Mouse (Mus musculus): ENCODE data around the gene Il22. TPM values are rescaled to one million over a fixed set of nuclear protein-coding genes. Genes with fewer than 3 reads are reported as not detected.
"Not testable (repeated sequence)": the region's sequence is repeated elsewhere in the genome, so short reads cannot be mapped to it uniquely, and the experiment has no call there.

Il22 gene
- not detected for total RNA-seq (2021)
- polyA plus RNA-seq (2012; rRNA removed), result not detected in 2 replicates
- long read RNA-seq, result 0 reads

DNA sequence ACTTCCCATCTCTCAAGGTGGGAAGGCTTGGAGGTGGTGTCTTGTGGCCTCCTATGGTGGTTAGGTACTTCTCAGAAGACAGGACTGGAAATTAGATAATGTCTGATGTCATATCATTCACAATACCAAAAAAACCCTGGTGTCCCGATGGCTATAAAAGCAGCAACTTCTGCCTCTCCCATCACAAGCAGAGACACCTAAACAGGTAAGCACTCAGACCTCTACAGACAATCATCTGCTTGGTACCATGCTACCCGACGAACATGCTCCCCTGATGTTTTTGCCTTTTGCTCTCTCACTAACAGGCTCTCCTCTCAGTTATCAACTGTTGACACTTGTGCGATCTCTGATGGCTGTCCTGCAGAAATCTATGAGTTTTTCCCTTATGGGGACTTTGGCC is at the start of gene Il22:
Gene Il22 (plus strand): TSS at position 301 of the 400 bp plus-strand sequence.
- Histone ChIP-seq H3K36me3 (ENCODE audit: control insufficient read depth, insufficient read depth, low read length) (no peaks in the 10 kb centered on the region), H3K9ac (ENCODE audit: low read depth, low read length) (no peak within 1 kb of the TSS), H3K79me2 (replicated peaks; ENCODE audit: control insufficient read depth, insufficient read depth, low read length) (no peaks in the 10 kb centered on the region), H3K4me1 (ENCODE audit: control insufficient read depth, insufficient read depth, low read length) (no peaks in the 10 kb centered on the region), H3K27me3 (ENCODE audit: control insufficient read depth, insufficient read depth, low read length) (no peaks in the 10 kb centered on the region), H3K4me3 (no peak within 1 kb of the TSS), H3K27ac (no peak within 1 kb of the TSS)
- no peak for DNase-seq
- intact Hi-C loops (cut with DNase I), result no loop called here
- TF ChIP-seq CTCF (IDR thresholded peaks at IDR 0.05), result no peak
- no peak for TF ChIP-seq POLR2A (IDR thresholded peaks at IDR 0.05; ENCODE audit: insufficient read depth, low read depth, low read length)
- no peak for TF ChIP-seq EP300 (IDR thresholded peaks at IDR 0.05; ENCODE audit: insufficient read depth, low read depth, low read length)
- WGBS, result 72% methylated on average over 4 of the region's 4 CpGs

DNA sequence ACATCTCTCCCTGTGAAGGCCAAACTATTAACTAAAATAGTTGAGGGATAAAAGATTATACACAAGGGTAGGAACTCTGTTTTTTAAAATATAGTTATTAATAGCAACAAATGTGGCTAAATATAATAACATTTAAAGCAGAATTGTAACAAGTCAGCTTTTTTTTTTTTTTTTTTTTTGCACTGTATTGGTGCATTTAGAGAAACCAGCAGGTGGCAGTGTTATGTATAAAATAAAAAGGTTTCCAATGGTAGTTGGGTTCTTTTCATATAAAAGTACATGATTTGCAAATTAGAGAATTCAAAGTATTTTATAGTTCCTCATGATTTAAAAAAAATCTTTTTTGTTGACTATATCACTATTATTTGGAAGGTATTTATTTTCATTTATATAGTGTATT is 48.8 kb upstream of the Il22 start:
- H3K9ac ChIP-seq (ENCODE audit: low read depth, low read length), result no peak overlapping the region
- H3K27ac ChIP-seq, result no peak overlapping the region
- no peaks in the 10 kb centered on the region for H3K79me2 ChIP-seq (replicated peaks; ENCODE audit: control insufficient read depth, insufficient read depth, low read length)
- H3K4me1 ChIP-seq (ENCODE audit: control insufficient read depth, insufficient read depth, low read length), result no peaks in the 10 kb centered on the region
- intact Hi-C loops (cut with DNase I), result loop anchor here (1.0 to 5.0 kb wide), 2 partner anchors 214 to 921 kb away; no protein-coding TSS in a partner anchor
- DNase-seq, result no peak
- H3K36me3 ChIP-seq (ENCODE audit: control insufficient read depth, insufficient read depth, low read length), result no peaks in the 10 kb centered on the region
- no peak overlapping the region for H3K4me3 ChIP-seq
- H3K27me3 ChIP-seq (ENCODE audit: control insufficient read depth, insufficient read depth, low read length), result no peaks in the 10 kb centered on the region
- no peak for TF ChIP-seq EP300 (IDR thresholded peaks at IDR 0.05; ENCODE audit: insufficient read depth, low read depth, low read length)
- TF ChIP-seq CTCF (IDR thresholded peaks at IDR 0.05), result peak; percentile 74
- no peak for TF ChIP-seq POLR2A (IDR thresholded peaks at IDR 0.05; ENCODE audit: insufficient read depth, low read depth, low read length)

DNA sequence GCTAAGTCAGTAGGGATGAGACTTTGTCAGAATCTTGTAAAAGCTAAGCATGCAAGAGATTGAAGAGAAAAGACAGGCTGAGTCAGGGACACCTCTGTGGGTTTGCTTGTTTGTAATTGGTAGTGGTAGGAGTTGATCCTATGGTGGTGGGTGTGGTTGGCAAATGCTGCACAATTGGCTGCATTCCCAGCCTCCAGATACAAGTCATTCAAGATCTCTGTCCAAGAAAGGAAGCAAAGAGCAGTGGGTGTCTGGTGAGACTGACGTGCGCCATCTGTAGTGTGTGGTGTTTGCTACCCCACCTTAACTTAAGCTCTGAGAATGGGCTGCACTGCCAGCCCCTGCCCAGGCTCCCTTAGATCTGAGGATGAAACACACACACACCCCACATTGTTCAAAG is 43.6 kb upstream of the Il22 start:
- no peak overlapping the region for H3K4me3 ChIP-seq
- no peak for DNase-seq
- H3K79me2 ChIP-seq (replicated peaks; ENCODE audit: control insufficient read depth, insufficient read depth, low read length), result no peaks in the 10 kb centered on the region
- H3K9ac ChIP-seq (ENCODE audit: low read depth, low read length), result no peak overlapping the region
- intact Hi-C loops (cut with DNase I), result no loop called here
- no peak overlapping the region for H3K27ac ChIP-seq
- no peaks in the 10 kb centered on the region for H3K36me3 ChIP-seq (ENCODE audit: control insufficient read depth, insufficient read depth, low read length)
- no peaks in the 10 kb centered on the region for H3K27me3 ChIP-seq (ENCODE audit: control insufficient read depth, insufficient read depth, low read length)
- WGBS, result 55% methylated on average over 2 of the region's 2 CpGs
- H3K4me1 ChIP-seq (ENCODE audit: control insufficient read depth, insufficient read depth, low read length), result no peaks in the 10 kb centered on the region
- TF ChIP-seq EP300 (IDR thresholded peaks at IDR 0.05; ENCODE audit: insufficient read depth, low read depth, low read length) (no peak), POLR2A (IDR thresholded peaks at IDR 0.05; ENCODE audit: insufficient read depth, low read depth, low read length) (no peak), CTCF (IDR thresholded peaks at IDR 0.05) (no peak)

DNA sequence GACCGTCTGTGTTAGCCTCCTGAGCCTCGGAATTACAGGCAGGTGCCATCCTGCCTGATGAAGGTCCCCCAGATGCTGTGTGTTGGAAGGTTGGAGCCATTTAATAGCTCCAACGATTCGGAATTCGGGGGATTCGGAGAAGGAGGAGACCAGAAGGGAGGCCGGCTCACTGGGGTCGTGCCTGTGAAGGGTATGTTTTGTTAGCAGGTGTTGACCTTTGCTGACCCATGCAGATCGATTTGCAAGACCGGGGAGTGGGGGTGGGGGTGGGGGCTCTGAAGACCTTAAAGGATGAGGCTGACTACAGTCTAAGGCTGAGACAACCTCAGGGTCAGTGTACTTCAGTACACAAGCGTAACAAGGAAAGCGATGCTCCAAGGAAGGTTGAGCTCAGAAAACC is 35.5 kb upstream of the Il22 start:
- TF ChIP-seq POLR2A (IDR thresholded peaks at IDR 0.05; ENCODE audit: insufficient read depth, low read depth, low read length) (no peak), EP300 (IDR thresholded peaks at IDR 0.05; ENCODE audit: insufficient read depth, low read depth, low read length) (no peak), CTCF (IDR thresholded peaks at IDR 0.05) (no peak)
- no peaks in the 10 kb centered on the region for H3K4me1 ChIP-seq (ENCODE audit: control insufficient read depth, insufficient read depth, low read length)
- H3K9ac ChIP-seq (ENCODE audit: low read depth, low read length), result no peak overlapping the region
- H3K27ac ChIP-seq, result no peak overlapping the region
- DNase-seq, result no peak
- no peaks in the 10 kb centered on the region for H3K79me2 ChIP-seq (replicated peaks; ENCODE audit: control insufficient read depth, insufficient read depth, low read length)
- intact Hi-C loops (cut with DNase I), result no loop called here
- no peak overlapping the region for H3K4me3 ChIP-seq
- H3K27me3 ChIP-seq (ENCODE audit: control insufficient read depth, insufficient read depth, low read length), result no peaks in the 10 kb centered on the region
- H3K36me3 ChIP-seq (ENCODE audit: control insufficient read depth, insufficient read depth, low read length), result no peaks in the 10 kb centered on the region
- WGBS, result 85% methylated on average over 12 of the region's 12 CpGs

DNA sequence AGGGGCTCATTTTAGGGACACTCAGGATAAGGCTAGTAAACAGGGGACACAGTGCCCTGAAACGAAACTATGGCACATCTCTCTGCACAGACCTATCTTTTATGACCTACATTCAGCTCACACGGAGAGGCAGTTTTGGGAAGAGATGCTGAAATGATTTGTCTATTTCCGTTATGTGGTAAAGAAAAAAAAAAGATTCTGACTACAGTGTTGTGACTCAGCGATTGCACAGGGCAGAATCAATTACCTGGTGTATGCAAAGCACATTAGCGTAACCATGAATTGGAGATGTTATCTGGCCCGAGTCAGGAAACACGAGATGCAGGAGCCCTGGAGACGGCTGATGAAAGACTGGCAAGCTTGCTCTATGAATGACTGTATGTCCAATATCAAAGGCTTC is 32.3 kb upstream of the Il22 start:
- no peak for DNase-seq
- intact Hi-C loops (cut with DNase I), result no loop called here
- Histone ChIP-seq H3K79me2 (replicated peaks; ENCODE audit: control insufficient read depth, insufficient read depth, low read length) (no peaks in the 10 kb centered on the region), H3K4me1 (ENCODE audit: control insufficient read depth, insufficient read depth, low read length) (no peaks in the 10 kb centered on the region), H3K27me3 (ENCODE audit: control insufficient read depth, insufficient read depth, low read length) (no peaks in the 10 kb centered on the region), H3K9ac (ENCODE audit: low read depth, low read length) (no peak overlapping the region), H3K27ac (no peak overlapping the region), H3K4me3 (no peak overlapping the region), H3K36me3 (ENCODE audit: control insufficient read depth, insufficient read depth, low read length) (no peaks in the 10 kb centered on the region)
- TF ChIP-seq CTCF (IDR thresholded peaks at IDR 0.05), result no peak
- TF ChIP-seq POLR2A (IDR thresholded peaks at IDR 0.05; ENCODE audit: insufficient read depth, low read depth, low read length), result no peak
- TF ChIP-seq EP300 (IDR thresholded peaks at IDR 0.05; ENCODE audit: insufficient read depth, low read depth, low read length), result no peak
- WGBS, result 75% methylated on average over 8 of the region's 8 CpGs

DNA sequence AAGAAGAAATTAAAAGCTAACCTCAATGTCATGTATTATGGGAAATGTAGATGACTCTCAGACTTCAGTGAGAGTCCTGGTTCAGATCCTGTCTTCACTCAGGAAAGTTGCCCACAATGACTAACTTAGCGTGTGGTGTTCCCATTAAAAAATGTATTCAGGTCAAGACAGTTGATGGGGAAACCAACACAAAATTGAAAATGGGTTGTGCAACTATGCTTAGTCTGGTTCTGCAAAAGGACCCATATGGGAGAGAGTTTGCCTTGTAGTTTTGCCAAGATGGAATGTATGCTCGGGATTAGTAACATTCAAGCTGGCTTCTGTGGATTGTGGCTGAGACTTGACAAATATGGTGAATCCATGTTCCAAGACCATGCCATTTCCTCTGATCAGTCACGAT is 31.9 kb upstream of the Il22 start:
- H3K36me3 ChIP-seq (ENCODE audit: control insufficient read depth, insufficient read depth, low read length), result no peaks in the 10 kb centered on the region
- H3K4me1 ChIP-seq (ENCODE audit: control insufficient read depth, insufficient read depth, low read length), result no peaks in the 10 kb centered on the region
- H3K27me3 ChIP-seq (ENCODE audit: control insufficient read depth, insufficient read depth, low read length), result no peaks in the 10 kb centered on the region
- H3K4me3 ChIP-seq, result no peak overlapping the region
- intact Hi-C loops (cut with DNase I), result no loop called here
- no peak overlapping the region for H3K9ac ChIP-seq (ENCODE audit: low read depth, low read length)
- no peak for TF ChIP-seq EP300 (IDR thresholded peaks at IDR 0.05; ENCODE audit: insufficient read depth, low read depth, low read length)
- no peak for TF ChIP-seq POLR2A (IDR thresholded peaks at IDR 0.05; ENCODE audit: insufficient read depth, low read depth, low read length)
- TF ChIP-seq CTCF (IDR thresholded peaks at IDR 0.05), result no peak
- DNase-seq, result no peak
- 93% methylated on average over 3 of the region's 3 CpGs for WGBS
- no peak overlapping the region for H3K27ac ChIP-seq
- no peaks in the 10 kb centered on the region for H3K79me2 ChIP-seq (replicated peaks; ENCODE audit: control insufficient read depth, insufficient read depth, low read length)

DNA sequence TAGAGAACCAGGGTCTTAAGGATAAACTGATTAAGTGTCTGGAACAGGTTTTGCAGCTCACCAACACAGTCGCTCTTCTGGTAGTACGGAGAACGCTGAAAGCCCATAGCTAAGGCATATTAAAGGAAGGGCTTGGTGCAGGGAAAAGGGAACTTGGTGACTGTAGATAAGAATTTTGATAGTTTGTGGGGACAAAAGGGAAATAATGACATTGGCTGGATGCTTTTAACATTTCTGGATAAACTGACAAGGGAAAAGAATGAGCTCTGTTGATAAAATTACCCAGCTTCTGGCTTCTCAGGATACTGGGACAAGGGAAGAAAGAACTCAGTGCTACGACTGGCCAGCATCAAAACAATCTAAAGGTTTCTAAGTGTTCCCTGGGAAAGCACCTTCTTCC is 29.2 kb upstream of the Il22 start:
- H3K4me3 ChIP-seq; DNase-seq; H3K27ac ChIP-seq; H3K36me3 ChIP-seq (ENCODE audit: control insufficient read depth, insufficient read depth, low read length); intact Hi-C loops (cut with DNase I); H3K79me2 ChIP-seq (replicated peaks; ENCODE audit: control insufficient read depth, insufficient read depth, low read length); H3K4me1 ChIP-seq (ENCODE audit: control insufficient read depth, insufficient read depth, low read length); H3K9ac ChIP-seq (ENCODE audit: low read depth, low read length); H3K27me3 ChIP-seq (ENCODE audit: control insufficient read depth, insufficient read depth, low read length): not testable (repeated sequence)
- 64% methylated on average over 4 of the region's 4 CpGs for WGBS

All from heart, adult 2 months (tissue).